Mouse (Mus musculus) megakaryocyte, embryonic 14.5 days (primary cell): ENCODE data around the gene Rps27l.

ENCODE experiments used
- FLI1 ChIP-seq: IDR thresholded peaks from 2 replicates; pipeline ENCODE4 v1.6.1; 2012; ENCODE audit warnings: low read length, inconsistent platforms, mixed read lengths
- GATA1 ChIP-seq: IDR thresholded peaks from 3 replicates; pipeline ENCODE4 v1.6.1; 2012; ENCODE audit warnings: mixed read lengths, low read length, inconsistent platforms, borderline replicate concordance

- TF ChIP-seq GATA1 (no peak), FLI1 (no peak)
Measured at GRCm38 (mm10) chr9:66974721-66975225, 28.9 kb downstream of the Rps27l start.
